ENCODE assay signal across 12 mouse cellular contexts in genomic region chr14:11329993-11330392, GRCm38 (mm10). TPM values are rescaled to one million over a fixed set of nuclear protein-coding genes. Genes with fewer than 3 reads are reported as not detected.
DNase-seq lines count a peak whose midpoint lies in the region; ATAC-seq and TF ChIP-seq lines count a peak whose summit lies in the region.
"Had no signal": no experiment of that assay in that cellular context is flagged by ENCODE, and none has a peak within 500 bp of the region (broad histone marks: within the 10 kb centered on the region; RNA-seq: fewer than 3 reads in every experiment).

No protein-coding gene starts in this region.

- DNase-seq in kidney, postnatal 14 days = peak; percentile 9
- peak; percentile 18 for DNase-seq in CD4-positive helper T cell, adult 2 months (ENCODE audit: low read depth, low spot score)
- peak; percentile 21 for DNase-seq in ES-E14 (ENCODE audit: low read depth, low spot score)
- DNase-seq in forelimb bud, embryonic 11.5 days (ENCODE audit: low read depth, low spot score) = peak; percentile 10
- no peak for DNase-seq in urinary bladder, postnatal 36 days (ENCODE audit: low spot score in 2 of 2)
- DNase-seq: adrenal gland, postnatal 14 days; cerebellum, adult 9-11 months had no signal

- H3K4me2 ChIP-seq in kidney, embryonic 16.5 days (replicated peaks; ENCODE audit: low read depth, low read length) = no peak overlapping the region
- no peak overlapping the region for H3K4me2 ChIP-seq in intestine, embryonic 16.5 days (ENCODE audit: low read depth, low read length)
- H3K4me2 ChIP-seq: neural tube, embryonic 13.5 days had no signal

- H3K9me3 ChIP-seq in kidney, embryonic 16.5 days (ENCODE audit: low read length) = 0 out of 2 replicates have a peak, but pooled peaks cover 5% of the 10 kb centered on the region
- H3K9me3 ChIP-seq in ES-E14 (ENCODE audit: control insufficient read depth, insufficient read depth, low read depth, low read length) = no peaks in the 10 kb centered on the region; the same call in 1 of the 2 replicates
- H3K9me3 ChIP-seq in intestine, embryonic 16.5 days (ENCODE audit: control insufficient read depth, low read length) = no peaks in the 10 kb centered on the region
- H3K9me3 ChIP-seq: limb, embryonic 10.5 days; neural tube, embryonic 13.5 days had no signal

- H3K4me3 ChIP-seq in kidney, embryonic 16.5 days (ENCODE audit: low read length) = no peak overlapping the region
- H3K4me3 ChIP-seq in ES-E14 (ENCODE audit: insufficient read depth in 1 of 2, low read depth in 1 of 2, low read length in 2 of 2, poor library complexity in 1 of 2, severe bottlenecking in 1 of 2) = no peak overlapping the region
- no peak overlapping the region for H3K4me3 ChIP-seq in intestine, embryonic 16.5 days (ENCODE audit: low read length)
- H3K4me3 ChIP-seq: limb, embryonic 10.5 days; neural tube, embryonic 13.5 days had no signal

- H3K27ac ChIP-seq in kidney, embryonic 16.5 days (ENCODE audit: low read length) = no peak overlapping the region
- no peak overlapping the region for H3K27ac ChIP-seq in ES-E14 (ENCODE audit: insufficient read depth, low read depth, low read length, poor library complexity, severe bottlenecking)
- H3K27ac ChIP-seq in intestine, embryonic 16.5 days (ENCODE audit: low read length) = no peak overlapping the region
- H3K27ac ChIP-seq: limb, embryonic 10.5 days; macrophage; neural tube, embryonic 13.5 days had no signal

- H3K9ac ChIP-seq in kidney, embryonic 16.5 days (replicated peaks; ENCODE audit: low read length) = no peak overlapping the region
- H3K9ac ChIP-seq in ES-E14 (ENCODE audit: insufficient read depth, low read depth, low read length, poor library complexity, severe bottlenecking) = no peak overlapping the region
- no peak overlapping the region for H3K9ac ChIP-seq in intestine, embryonic 16.5 days (ENCODE audit: low read depth, low read length)
- H3K9ac ChIP-seq: neural tube, embryonic 13.5 days had no signal

- in situ Hi-C loops in ES-E14 (cut with MboI; ENCODE audit: low sequenced_read_pairs in 2 of 2, unreplicated experiment in 2 of 2) = no loop called here

- H3K27me3 ChIP-seq in kidney, embryonic 16.5 days (ENCODE audit: insufficient read depth, low read length) = no peaks in the 10 kb centered on the region
- H3K27me3 ChIP-seq in intestine, embryonic 16.5 days (replicated peaks; ENCODE audit: control insufficient read depth, insufficient read depth, low read length) = no peaks in the 10 kb centered on the region
- H3K27me3 ChIP-seq: neural tube, embryonic 13.5 days had no signal

- no peak for ATAC-seq in kidney, embryonic 16.5 days (ENCODE audit: low FRiP score, low TSS enrichment)
- ATAC-seq in intestine, embryonic 16.5 days = no peak

- WGBS in kidney, embryonic 16.5 days = 55% methylated on average over 2 of the region's 2 CpGs
- WGBS in intestine, embryonic 16.5 days = 53% methylated on average over 2 of the region's 2 CpGs

- no peaks in the 10 kb centered on the region for H3K4me1 ChIP-seq in kidney, embryonic 16.5 days (ENCODE audit: insufficient read depth, low read length)
- no peaks in the 10 kb centered on the region for H3K4me1 ChIP-seq in ES-E14 (ENCODE audit: control insufficient read depth in 2 of 2, insufficient read depth in 2 of 2, low read length in 2 of 2, poor library complexity in 1 of 2)
- no peaks in the 10 kb centered on the region for H3K4me1 ChIP-seq in intestine, embryonic 16.5 days (ENCODE audit: control insufficient read depth, insufficient read depth, low read length)
- H3K4me1 ChIP-seq: limb, embryonic 10.5 days; neural tube, embryonic 13.5 days had no signal

- H3K36me3 ChIP-seq in kidney, embryonic 16.5 days (ENCODE audit: insufficient read depth, low read length) = no peaks in the 10 kb centered on the region
- H3K36me3 ChIP-seq in ES-E14 (ENCODE audit: control insufficient read depth, insufficient read depth, low read length, poor library complexity, severe bottlenecking) = no peaks in the 10 kb centered on the region
- H3K36me3 ChIP-seq in intestine, embryonic 16.5 days (ENCODE audit: control insufficient read depth, insufficient read depth, low read length) = no peaks in the 10 kb centered on the region
- H3K36me3 ChIP-seq: limb, embryonic 10.5 days; neural tube, embryonic 13.5 days had no signal

TF ChIP-seq in ES-E14, 5 proteins besides CTCF, POLR2A, EP300 and RAD21:
- TF ChIP-seq ZNF384 (IDR thresholded peaks at IDR 0.05; ENCODE audit: low read depth, low read length) (no peak), MAFK (IDR thresholded peaks at IDR 0.05; ENCODE audit: insufficient read depth, low read depth, low read length) (no peak), CHD2 (IDR thresholded peaks at IDR 0.05; ENCODE audit: low read depth, low read length) (no peak), ZC3H11A (IDR thresholded peaks at IDR 0.05; ENCODE audit: borderline replicate concordance, low read depth, low read length) (no peak), HCFC1 (IDR thresholded peaks at IDR 0.05; ENCODE audit: borderline replicate concordance, insufficient read depth, low read length) (no peak)

RNA-seq across cellular contexts. Expression of gene Gm3839, which starts 26.5 kb away (rescaled TPM):
- polyA plus RNA-seq in kidney, embryonic 16.5 days (2015; fragmentation: Nextera tagmentation; extraction: Ambion mirVana) = 1.6 TPM in 2 replicates
- 0.85 and 0.94 TPM in 2 replicates for total RNA-seq in ES-E14 (2012; rRNA removed)
- polyA plus RNA-seq in intestine, embryonic 16.5 days (2015; fragmentation: Nextera tagmentation; extraction: Ambion mirVana) = 1.7 and 1.8 TPM in 2 replicates

Comparison
In these comparisons a context has a peak if more than half of its experiments do, and no peak if none do; other contexts are left out.
1. DNase-seq: peak in kidney, postnatal 14 days (single experiment), CD4-positive helper T cell, adult 2 months (single experiment), ES-E14 (single experiment) and forelimb bud, embryonic 11.5 days (single experiment); none in urinary bladder, postnatal 36 days (0 of 2).